12 mouse cellular contexts compared by ENCODE assay signal in the genomic region with DNA sequence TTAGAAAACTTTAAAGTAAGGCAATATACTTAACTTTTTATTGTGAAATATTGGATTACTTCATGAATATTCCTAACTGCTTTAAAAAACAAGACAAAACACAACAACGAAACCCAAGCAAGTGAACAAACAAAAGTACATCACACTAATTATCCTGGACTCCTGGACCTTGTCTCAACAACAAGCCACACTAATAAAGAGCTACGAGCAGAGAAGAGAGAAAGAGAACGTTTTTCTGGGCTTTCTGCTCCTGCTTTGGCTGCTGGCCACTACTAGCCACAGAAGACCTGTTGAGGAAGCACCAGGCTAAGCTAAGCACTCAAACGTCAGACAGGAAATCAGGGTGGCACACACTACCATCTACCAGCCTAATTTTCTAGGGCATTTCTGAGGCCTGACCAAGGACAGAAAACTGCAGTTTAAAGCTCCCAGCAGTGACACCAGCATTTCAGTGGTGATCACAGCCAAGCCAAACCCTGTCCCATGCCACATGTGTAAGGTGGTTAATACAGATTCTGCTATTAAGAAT. TPM values are rescaled to one million over a fixed set of nuclear protein-coding genes. Genes with fewer than 3 reads are reported as not detected.
A peak's percentile ranks its signal among the peaks of the same experiment; 100 is the strongest.
DNase-seq lines count a peak whose midpoint lies in the region; ATAC-seq lines count a peak whose summit lies in the region.
"Had no signal": no experiment of that assay in that cellular context is flagged by ENCODE, and none has a peak within 500 bp of the region (broad histone marks: within the 10 kb centered on the region; RNA-seq: fewer than 3 reads in every experiment).

No protein-coding gene starts in this region.

- H3K27ac ChIP-seq in kidney, embryonic 15.5 days, result 0 out of 2 replicates have a peak overlapping the region, but pooled peaks have one; percentile 4
- no peak overlapping the region for H3K27ac ChIP-seq in midbrain, embryonic 16.5 days (ENCODE audit: low read length)
- H3K27ac ChIP-seq: limb, embryonic 12.5 days had no signal

- no peak for DNase-seq in kidney, postnatal 10 days
- DNase-seq in thymus, postnatal 25 days, result peak; percentile 12
- no peak for DNase-seq in thymus, postnatal 10 days (ENCODE audit: low spot score in 2 of 2)
- no peak for DNase-seq in left cerebral cortex, postnatal 14 days (ENCODE audit: low spot score in 2 of 2)
- DNase-seq: cerebellum, adult 18-20 months; gastrocnemius, postnatal 14 days; heart, postnatal 14 days had no signal

- no peaks in the 10 kb centered on the region for H3K27me3 ChIP-seq in kidney, embryonic 15.5 days
- no peaks in the 10 kb centered on the region for H3K27me3 ChIP-seq in midbrain, embryonic 16.5 days (ENCODE audit: control insufficient read depth, insufficient read depth, low read depth, low read length)
- H3K27me3 ChIP-seq: limb, embryonic 12.5 days had no signal

- peaks cover 3% of the 10 kb centered on the region; the same call in 1 of the 2 replicates for H3K4me1 ChIP-seq in kidney, embryonic 15.5 days
- no peaks in the 10 kb centered on the region for H3K4me1 ChIP-seq in midbrain, embryonic 16.5 days (ENCODE audit: control insufficient read depth, insufficient read depth, low read length)

- no peak overlapping the region for H3K4me3 ChIP-seq in kidney, embryonic 15.5 days (replicated peaks)
- no peak overlapping the region for H3K4me3 ChIP-seq in midbrain, embryonic 16.5 days (ENCODE audit: low read depth, low read length)
- H3K4me3 ChIP-seq: limb, embryonic 12.5 days had no signal

- 57% methylated on average over 4 of the region's 4 CpGs for WGBS in kidney, embryonic 15.5 days
- 54% methylated on average over 4 of the region's 4 CpGs for WGBS in midbrain, embryonic 16.5 days

- intact Hi-C loops in left cerebral cortex, postnatal 14 days (cut with DNase I), result no loop called here

- no peak overlapping the region for H3K9ac ChIP-seq in kidney, embryonic 15.5 days
- no peak overlapping the region for H3K9ac ChIP-seq in midbrain, embryonic 16.5 days (ENCODE audit: low read depth, low read length)
- H3K9ac ChIP-seq: limb, embryonic 12.5 days had no signal

- H3K9me3 ChIP-seq in kidney, embryonic 15.5 days (replicated peaks), result no peaks in the 10 kb centered on the region
- no peaks in the 10 kb centered on the region for H3K9me3 ChIP-seq in midbrain, embryonic 16.5 days (replicated peaks; ENCODE audit: control insufficient read depth, low read length, poor library complexity, severe bottlenecking)
- H3K9me3 ChIP-seq: limb, embryonic 12.5 days had no signal

- peaks cover 18% of the 10 kb centered on the region for H3K36me3 ChIP-seq in kidney, embryonic 15.5 days
- H3K36me3 ChIP-seq in midbrain, embryonic 16.5 days (ENCODE audit: control insufficient read depth, insufficient read depth, low read length), result 0 out of 2 replicates have a peak, but pooled peaks cover 5% of the 10 kb centered on the region

- no peak for ATAC-seq in kidney, embryonic 15.5 days (replicated peaks; ENCODE audit: low FRiP score)
- peak; percentile 57 for ATAC-seq in megakaryocyte, adult 5-6 weeks (ENCODE audit: poor library complexity, severe bottlenecking)
- ATAC-seq in midbrain, embryonic 16.5 days, result no peak
- ATAC-seq: forebrain, embryonic 14.5 days had no signal

- no peak overlapping the region for H3K4me2 ChIP-seq in kidney, embryonic 15.5 days
- H3K4me2 ChIP-seq in midbrain, embryonic 16.5 days (ENCODE audit: low read length), result no peak overlapping the region
- H3K4me2 ChIP-seq: limb, embryonic 12.5 days had no signal

RNA-seq across cellular contexts. Expression of a gene that starts 28.2 kb away (rescaled TPM):
- 5.4 and 7.7 TPM in 2 replicates for polyA plus RNA-seq in kidney, embryonic 15.5 days (2015; fragmentation: Nextera tagmentation; extraction: Ambion mirVana)
- total RNA-seq in megakaryocyte, adult 5-6 weeks (2015), result 0.75 and 0.98 TPM in 2 replicates
- 0.95 and 1.8 TPM in 2 replicates for total RNA-seq in megakaryocyte, adult 5-6 weeks (2017)
- 100 to 1,000 TPM; 251 to 254 TPM for total RNA-seq in left cerebral cortex, postnatal 14 days (2021)
- polyA plus RNA-seq in midbrain, embryonic 16.5 days (2015; fragmentation: Nextera tagmentation; extraction: Ambion mirVana), result 171 and 177 TPM in 2 replicates

RNA-seq across cellular contexts. Expression of a gene that starts 28.8 kb away (rescaled TPM):
- 34.3 and 36.9 TPM in 2 replicates for polyA plus RNA-seq in kidney, embryonic 15.5 days (2015; fragmentation: Nextera tagmentation; extraction: Ambion mirVana)
- total RNA-seq in megakaryocyte, adult 5-6 weeks (2015), result 12.4 and 12.9 TPM in 2 replicates
- total RNA-seq in megakaryocyte, adult 5-6 weeks (2017), result 14.1 and 18.2 TPM in 2 replicates
- total RNA-seq in left cerebral cortex, postnatal 14 days (2021), result 10 to 100 TPM; 40.4 to 43.6 TPM
- 24.1 and 26.2 TPM in 2 replicates for polyA plus RNA-seq in midbrain, embryonic 16.5 days (2015; fragmentation: Nextera tagmentation; extraction: Ambion mirVana)

Comparison
In these comparisons a context has a peak if more than half of its experiments do, and no peak if none do; other contexts are left out.
1. RNA of a gene that starts 28.2 kb away (total RNA-seq): 251 to 254 TPM in left cerebral cortex, postnatal 14 days; 0.75 to 1.8 TPM in megakaryocyte, adult 5-6 weeks; every median in the first group is over 10 times any median in the second.